ENCODE assay signal across 8 mouse cellular contexts in the genomic region with DNA sequence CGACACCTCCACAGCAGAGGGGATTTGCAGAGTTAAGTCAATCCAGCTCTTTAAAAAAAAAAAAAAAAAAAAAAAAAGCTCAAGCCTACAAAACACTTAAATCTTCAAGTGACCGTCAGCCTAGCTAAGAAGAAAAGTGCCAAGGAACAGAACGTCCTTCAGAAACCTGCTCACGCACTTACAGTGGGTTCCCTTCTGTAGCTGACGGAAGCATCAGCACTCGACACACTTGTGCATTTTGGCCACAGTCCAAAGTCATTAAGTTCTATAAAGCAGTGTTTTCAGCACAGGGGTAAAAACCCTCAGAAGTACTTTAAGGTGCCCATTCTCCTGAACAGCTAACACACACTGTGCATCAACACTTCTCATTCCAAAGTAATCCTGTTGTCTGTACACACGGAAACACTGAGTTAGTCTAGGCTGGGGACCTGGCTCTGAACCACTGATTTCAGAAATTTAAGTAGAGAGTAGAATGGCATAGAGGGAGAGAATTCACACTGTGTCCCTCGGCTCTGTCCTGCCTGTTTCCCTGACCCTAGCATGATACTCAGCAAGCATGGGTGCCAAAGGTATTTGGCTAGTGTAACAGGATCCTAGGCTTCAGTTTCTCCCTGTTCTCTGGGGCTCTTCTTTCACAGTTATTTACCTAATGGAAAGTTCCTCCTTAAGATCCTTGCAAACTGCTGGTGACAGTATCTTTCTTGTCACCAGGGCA.
DNase-seq lines count a peak whose midpoint lies in the region; ATAC-seq and TF ChIP-seq lines count a peak whose summit lies in the region.

No protein-coding gene starts in this region.

- H3K27me3 ChIP-seq in forebrain, postnatal 0 days (ENCODE audit: insufficient read depth, low read length), result no peaks in the 10 kb centered on the region
- H3K27me3 ChIP-seq in forebrain, embryonic 11.5 days (ENCODE audit: control insufficient read depth, insufficient read depth, low read length), result no peaks in the 10 kb centered on the region
- H3K27me3 ChIP-seq in limb, embryonic 10.5 days (ENCODE audit: low read depth, poor library complexity, severe bottlenecking), result no peaks in the 10 kb centered on the region
- no peaks in the 10 kb centered on the region for H3K27me3 ChIP-seq in small intestine, adult 2 months (ENCODE audit: control insufficient read depth, insufficient read depth, low read length)

- peaks cover 3% of the 10 kb centered on the region; the same call in 1 of the 2 replicates for H3K4me1 ChIP-seq in forebrain, postnatal 0 days (ENCODE audit: insufficient read depth)
- H3K4me1 ChIP-seq in forebrain, embryonic 11.5 days (replicated peaks; ENCODE audit: control insufficient read depth, insufficient read depth, low read length), result no peaks in the 10 kb centered on the region
- H3K4me1 ChIP-seq in limb, embryonic 10.5 days, result peaks cover 39% of the 10 kb centered on the region
- H3K4me1 ChIP-seq in small intestine, adult 2 months (ENCODE audit: control insufficient read depth, insufficient read depth, insufficient read length, low read length), result peaks cover 27% of the 10 kb centered on the region

- peak; percentile 22 for DNase-seq in forebrain, postnatal 0 days
- DNase-seq in forebrain, embryonic 11.5 days (ENCODE audit: low spot score), result no peak
- peak; percentile 30 for DNase-seq in right cerebral cortex, adult 18-20 months
- no peak for DNase-seq in right cerebral cortex, adult 2 months (ENCODE audit: low spot score in 2 of 2)
- DNase-seq in limb, embryonic 10.5 days (ENCODE audit: low spot score), result no peak
- no peak for DNase-seq in layer of hippocampus, postnatal 10 days (ENCODE audit: low spot score in 2 of 2)
- no peak for DNase-seq in spleen, adult 18-20 months

- TF ChIP-seq POLR2A in small intestine, adult 2 months (IDR thresholded peaks at IDR 0.05; ENCODE audit: low read depth, low read length), result no peak

- no peak overlapping the region for H3K4me2 ChIP-seq in forebrain, postnatal 0 days (ENCODE audit: low read depth)
- no peak overlapping the region for H3K4me2 ChIP-seq in forebrain, embryonic 11.5 days (ENCODE audit: low read depth, low read length, severe bottlenecking)

- 29% methylated on average over 8 of the region's 8 CpGs for WGBS in forebrain, postnatal 0 days
- WGBS in forebrain, embryonic 11.5 days, result 72% methylated on average over 8 of the region's 8 CpGs
- WGBS in limb, embryonic 10.5 days, result 63% methylated on average over 8 of the region's 8 CpGs
- WGBS in small intestine, adult 2 months, result 17% methylated on average over 8 of the region's 8 CpGs

- 0 out of 2 replicates have a peak, but pooled peaks cover 1% of the 10 kb centered on the region for H3K36me3 ChIP-seq in forebrain, postnatal 0 days (ENCODE audit: insufficient read depth)
- H3K36me3 ChIP-seq in forebrain, embryonic 11.5 days (ENCODE audit: control insufficient read depth, insufficient read depth, low read length), result no peaks in the 10 kb centered on the region
- peaks cover 1% of the 10 kb centered on the region; the same call in 1 of the 2 replicates for H3K36me3 ChIP-seq in limb, embryonic 10.5 days
- peaks cover 2% of the 10 kb centered on the region; the same call in 1 of the 2 replicates for H3K36me3 ChIP-seq in small intestine, adult 2 months (ENCODE audit: control insufficient read depth, insufficient read depth, low read length)

- TF ChIP-seq CTCF in forebrain, postnatal 0 days (IDR thresholded peaks at IDR 0.05; ENCODE audit: low read depth), result no peak
- TF ChIP-seq CTCF in small intestine, adult 2 months (IDR thresholded peaks at IDR 0.05; ENCODE audit: extremely low read depth, insufficient read length, insufficient replicate concordance, low read depth, low read length), result no peak

- H3K4me3 ChIP-seq in forebrain, postnatal 0 days (ENCODE audit: low read depth, low read length), result no peak overlapping the region
- no peak overlapping the region for H3K4me3 ChIP-seq in forebrain, embryonic 11.5 days (ENCODE audit: low read depth, low read length)
- no peak overlapping the region for H3K4me3 ChIP-seq in limb, embryonic 10.5 days
- no peak overlapping the region for H3K4me3 ChIP-seq in small intestine, adult 2 months (ENCODE audit: low read depth, low read length)

- no peak overlapping the region for H3K9ac ChIP-seq in forebrain, postnatal 0 days
- H3K9ac ChIP-seq in forebrain, embryonic 11.5 days (ENCODE audit: low read length), result no peak overlapping the region

- H3K9me3 ChIP-seq in forebrain, postnatal 0 days (ENCODE audit: low read length), result no peaks in the 10 kb centered on the region
- no peaks in the 10 kb centered on the region for H3K9me3 ChIP-seq in forebrain, embryonic 11.5 days (ENCODE audit: control insufficient read depth, low read length)
- H3K9me3 ChIP-seq in limb, embryonic 10.5 days (replicated peaks), result no peaks in the 10 kb centered on the region

- ATAC-seq in forebrain, postnatal 0 days, result peak; percentile 43
- ATAC-seq in forebrain, embryonic 11.5 days (replicated peaks; ENCODE audit: low FRiP score), result no peak

- H3K27ac ChIP-seq in forebrain, postnatal 0 days (ENCODE audit: low read depth, low read length), result 0 out of 2 replicates have a peak overlapping the region, but pooled peaks have one; percentile 2
- no peak overlapping the region for H3K27ac ChIP-seq in forebrain, embryonic 11.5 days (ENCODE audit: low read depth, low read length)
- H3K27ac ChIP-seq in limb, embryonic 10.5 days, result 0 out of 2 replicates have a peak overlapping the region, but pooled peaks have one; percentile 7
- peak overlapping the region; percentile 18 for H3K27ac ChIP-seq in small intestine, adult 2 months (ENCODE audit: insufficient read depth, low read depth, low read length)

Comparison
In these comparisons a context has a peak if more than half of its experiments do, and no peak if none do; other contexts are left out.
1. DNase-seq: peak in forebrain, postnatal 0 days (single experiment) and right cerebral cortex, adult 18-20 months (single experiment); none in forebrain, embryonic 11.5 days (single experiment), right cerebral cortex, adult 2 months (0 of 2), limb, embryonic 10.5 days (single experiment), layer of hippocampus, postnatal 10 days (0 of 2) and spleen, adult 18-20 months (0 of 2).